Mouse (Mus musculus): ENCODE results near the gene Plxnb2. TPM values are rescaled to one million over a fixed set of nuclear protein-coding genes. Genes with fewer than 3 reads are reported as not detected.

The Plxnb2 gene
- 109 and 111 TPM in 2 replicates for polyA plus RNA-seq (2015; fragmentation: Nextera tagmentation; extraction: Ambion mirVana)

GRCm38 (mm10) chr15:89180571-89181229 lies at the start of gene Plxnb2:
TSS of gene Plxnb2 (minus strand) at chr15:89180788.

GRCm38 (mm10) chr15:89210915-89211715 lies 30.5 kb upstream of the Plxnb2 start, which contains the start of gene Ppp6r2:
TSS of gene Ppp6r2 (plus strand) at chr15:89211553.

GRCm38 (mm10) chr15:89196313-89196706 lies 15.7 kb upstream of the Plxnb2 start, which contains the start of gene Dennd6b:
TSS of gene Dennd6b (minus strand) at chr15:89196496.

GRCm38 (mm10) chr15:89149271-89150040 lies 31.1 kb downstream of the Plxnb2 start, which contains the start of gene Mapk11:
TSS of gene Mapk11 (minus strand) at chr15:89149628.

GRCm38 (mm10) chr15:89140659-89141252 lies 39.8 kb downstream of the Plxnb2 start, which contains the start of gene Mapk12:
TSS of gene Mapk12 (minus strand) at chr15:89140703.

GRCm38 (mm10) chr15:89128382-89129350 lies 51.9 kb downstream of the Plxnb2 start, which contains the start of gene Hdac10:
TSS of gene Hdac10 (minus strand) at chr15:89128700.

GRCm38 (mm10) chr15:89122649-89123366 lies 57.8 kb downstream of the Plxnb2 start, which contains the start of gene Tubgcp6:
TSS of gene Tubgcp6 (minus strand) at chr15:89123112.

Small RNA genes lying within 50 kb of the gene (microRNA-seq; reads per million reads assigned to microRNA genes)
- not detected for gene Mir6958
- gene Mir7118 = not detected

Other genes with a start within 250 kb of the Plxnb2 start
- not detected in 2 replicates for gene Ttll8, start 226.4 kb downstream of the Plxnb2 start, polyA plus RNA-seq (2015; fragmentation: Nextera tagmentation; extraction: Ambion mirVana)
- gene Mlc1, start 201.8 kb downstream of the Plxnb2 start, polyA plus RNA-seq (2015; fragmentation: Nextera tagmentation; extraction: Ambion mirVana) = not detected in 2 replicates
- 0.10 TPM in 1 of 2 replicates, not detected in the other for gene Mov10l1, start 197.9 kb downstream of the Plxnb2 start, polyA plus RNA-seq (2015; fragmentation: Nextera tagmentation; extraction: Ambion mirVana)
- gene Panx2, start 121.1 kb downstream of the Plxnb2 start, polyA plus RNA-seq (2015; fragmentation: Nextera tagmentation; extraction: Ambion mirVana) = 0.24 and 0.30 TPM in 2 replicates
- 32.1 and 35.5 TPM in 2 replicates for gene Trabd, start 105.7 kb downstream of the Plxnb2 start, polyA plus RNA-seq (2015; fragmentation: Nextera tagmentation; extraction: Ambion mirVana)
- 12.3 and 12.6 TPM in 2 replicates for gene Selenoo, start 91.7 kb downstream of the Plxnb2 start, polyA plus RNA-seq (2015; fragmentation: Nextera tagmentation; extraction: Ambion mirVana)
- gene Tubgcp6, start 57.7 kb downstream of the Plxnb2 start, polyA plus RNA-seq (2015; fragmentation: Nextera tagmentation; extraction: Ambion mirVana) = 5.0 and 5.2 TPM in 2 replicates
- gene Hdac10, start 52.1 kb downstream of the Plxnb2 start, polyA plus RNA-seq (2015; fragmentation: Nextera tagmentation; extraction: Ambion mirVana) = 11.7 and 14.0 TPM in 2 replicates
- 6.3 and 6.7 TPM in 2 replicates for gene Mapk12, start 40.1 kb downstream of the Plxnb2 start, polyA plus RNA-seq (2015; fragmentation: Nextera tagmentation; extraction: Ambion mirVana)
- gene Mapk11, start 31.2 kb downstream of the Plxnb2 start, polyA plus RNA-seq (2015; fragmentation: Nextera tagmentation; extraction: Ambion mirVana) = 2.8 and 3.0 TPM in 2 replicates
- gene Dennd6b, start 15.7 kb upstream of the Plxnb2 start, polyA plus RNA-seq (2015; fragmentation: Nextera tagmentation; extraction: Ambion mirVana) = 3.4 and 4.0 TPM in 2 replicates
- 16.6 and 18.9 TPM in 2 replicates for gene Ppp6r2, start 30.8 kb upstream of the Plxnb2 start, polyA plus RNA-seq (2015; fragmentation: Nextera tagmentation; extraction: Ambion mirVana)
- gene Sbf1, start 134.5 kb upstream of the Plxnb2 start, polyA plus RNA-seq (2015; fragmentation: Nextera tagmentation; extraction: Ambion mirVana) = 30.5 and 30.9 TPM in 2 replicates
- 0.40 and 0.57 TPM in 2 replicates for gene Adm2, start 141.9 kb upstream of the Plxnb2 start, polyA plus RNA-seq (2015; fragmentation: Nextera tagmentation; extraction: Ambion mirVana)
- gene Miox, start 153.6 kb upstream of the Plxnb2 start, polyA plus RNA-seq (2015; fragmentation: Nextera tagmentation; extraction: Ambion mirVana) = not detected in 2 replicates
- 43.3 and 44.4 TPM in 2 replicates for gene Lmf2, start 174.9 kb upstream of the Plxnb2 start, polyA plus RNA-seq (2015; fragmentation: Nextera tagmentation; extraction: Ambion mirVana)
- gene Ncaph2, start 174.9 kb upstream of the Plxnb2 start, polyA plus RNA-seq (2015; fragmentation: Nextera tagmentation; extraction: Ambion mirVana) = 87.6 and 102 TPM in 2 replicates
- gene Sco2, start 193.1 kb upstream of the Plxnb2 start, polyA plus RNA-seq (2015; fragmentation: Nextera tagmentation; extraction: Ambion mirVana) = 5.2 and 7.6 TPM in 2 replicates
- 1.5 and 1.9 TPM in 2 replicates for gene Tymp, start 196.3 kb upstream of the Plxnb2 start, polyA plus RNA-seq (2015; fragmentation: Nextera tagmentation; extraction: Ambion mirVana)
- gene Odf3b, start 198.5 kb upstream of the Plxnb2 start, polyA plus RNA-seq (2015; fragmentation: Nextera tagmentation; extraction: Ambion mirVana) = 0.17 and 0.23 TPM in 2 replicates
- gene Klhdc7b, start 204.1 kb upstream of the Plxnb2 start, polyA plus RNA-seq (2015; fragmentation: Nextera tagmentation; extraction: Ambion mirVana) = not detected in 2 replicates
- not detected in 2 replicates for gene Syce3, start 229.7 kb upstream of the Plxnb2 start, polyA plus RNA-seq (2015; fragmentation: Nextera tagmentation; extraction: Ambion mirVana)
- 0.67 and 0.69 TPM in 2 replicates for gene Cpt1b, start 245.1 kb upstream of the Plxnb2 start, polyA plus RNA-seq (2015; fragmentation: Nextera tagmentation; extraction: Ambion mirVana)
- 2.0 and 2.6 TPM in 2 replicates for gene C730034F03Rik, start 248.8 kb upstream of the Plxnb2 start, polyA plus RNA-seq (2015; fragmentation: Nextera tagmentation; extraction: Ambion mirVana)
- 0.19 TPM in 1 of 2 replicates, not detected in the other for gene Gm44502, start 248.9 kb upstream of the Plxnb2 start, polyA plus RNA-seq (2015; fragmentation: Nextera tagmentation; extraction: Ambion mirVana)
- 35.8 and 36.2 TPM in 2 replicates for gene Chkb, start 249.1 kb upstream of the Plxnb2 start, polyA plus RNA-seq (2015; fragmentation: Nextera tagmentation; extraction: Ambion mirVana)